Mouse (Mus musculus) heart, embryonic 14.5 days (tissue): ENCODE measurements around the gene Spred1. TPM values are rescaled to one million over a fixed set of nuclear protein-coding genes. Genes with fewer than 3 reads are reported as not detected.

Experiments
- ATAC-seq: fragments of 200-750 bp; cut with Nextera tagmentation; 2 replicates; pipeline ENCODE4 v1.8.0; 2017; ENCODE audit warnings: low read depth, moderate TSS enrichment; ENCODE audit not compliant: insufficient number of reproducible peaks, insufficient read depth, low FRiP score
- H3K27ac ChIP-seq, 2 experiments: fragments of 200-500 bp in 1 of 2; fragments of 300-500 bp in 1 of 2; sonication (generic) in 1 of 2; replicated peaks in 1 of 2; 2 replicates each; pipeline ENCODE4 v1.5.1; 2012 to 2014; ENCODE audit warnings: low read depth in 2 of 2, low read length in 2 of 2, control low read depth in 1 of 2, mild to moderate bottlenecking in 1 of 2, mixed read lengths in 1 of 2; ENCODE audit not compliant: control insufficient read depth in 1 of 2, insufficient read depth in 1 of 2
- H3K27me3 ChIP-seq: fragments of 300-500 bp; sonication (generic); 2 replicates; pipeline ENCODE4 v1.6.1; 2014; ENCODE audit warnings: mild to moderate bottlenecking, low read length, control low read depth; ENCODE audit not compliant: control insufficient read depth, insufficient read depth
- H3K36me3 ChIP-seq: fragments of 300-500 bp; sonication (generic); 2 replicates; pipeline ENCODE4 v1.6.1; 2014; ENCODE audit warnings: mild to moderate bottlenecking, control low read depth, low read length, mixed read lengths; ENCODE audit not compliant: control insufficient read depth, insufficient read depth
- H3K4me1 ChIP-seq, 2 experiments: fragments of 200-500 bp in 1 of 2; fragments of 300-500 bp in 1 of 2; sonication (generic) in 1 of 2; 2 replicates each; pipeline ENCODE4 v1.6.1; 2012 to 2014; ENCODE audit warnings: low read length in 2 of 2, control low read depth in 1 of 2, mixed read lengths in 1 of 2; ENCODE audit not compliant: control insufficient read depth in 2 of 2, insufficient read depth in 2 of 2
- H3K4me2 ChIP-seq: fragments of 300-500 bp; sonication (generic); 2 replicates; pipeline ENCODE4 v1.6.1; 2014; ENCODE audit warnings: mild to moderate bottlenecking, low read length
- H3K4me3 ChIP-seq, 2 experiments: fragments of 200-500 bp in 1 of 2; fragments of 300-500 bp in 1 of 2; sonication (generic) in 1 of 2; 2 replicates each; pipeline ENCODE4 v1.5.1; 2012 to 2014; ENCODE audit warnings: low read length in 2 of 2, mild to moderate bottlenecking in 2 of 2, control low read depth in 1 of 2, low read depth in 1 of 2, moderate library complexity in 1 of 2; ENCODE audit not compliant: control insufficient read depth in 1 of 2, insufficient read depth in 1 of 2
- H3K9ac ChIP-seq: fragments of 300-500 bp; sonication (generic); 2 replicates; pipeline ENCODE4 v1.6.1; 2014; ENCODE audit warnings: mild to moderate bottlenecking, low read length
- H3K9me3 ChIP-seq: fragments of 300-500 bp; sonication (generic); 2 replicates; pipeline ENCODE4 v1.6.1; 2016; ENCODE audit warnings: low read length, control low read depth; ENCODE audit not compliant: control insufficient read depth
- WGBS: fragments of 180-500 bp; shearing (Covaris S2); extraction: QIAGEN DNeasy Blood & Tissue Kit; methylation state at CpG from one replicate; pipeline ENCODE4 v1.1.7; 2014; 5-methylcytosine and 5-hydroxymethylcytosine counted together
- polyA plus RNA-seq: library from polyadenylated mRNA; unstranded; fragments of >200 nt; fragmentation: Nextera tagmentation; extraction: Ambion mirVana; gene quantifications from 2 replicates; pipeline ENCODE4 v1.2.1, GENCODE M21; 2014

Spred1 gene
- polyA plus RNA-seq, 1 experiment from 2014 or later: 14.8 TPM

- no peak for ATAC-seq
- H3K4me2 ChIP-seq: no peak overlapping the region
- H3K4me3 ChIP-seq: no peak overlapping the region
- no peak overlapping the region for H3K9ac ChIP-seq
- H3K36me3 ChIP-seq: no peaks in the 10 kb centered on the region
- no peaks in the 10 kb centered on the region for H3K9me3 ChIP-seq
- H3K27ac ChIP-seq: no peak overlapping the region
- 71% methylated on average over 1 of the region's 1 CpGs for WGBS
- no peaks in the 10 kb centered on the region for H3K27me3 ChIP-seq
- H3K4me1 ChIP-seq: 0 out of 4 replicates have a peak, but pooled peaks cover 0 to 11% of the 10 kb centered on the region in 2 experiments
Measured at GRCm38 (mm10) chr2:117131910-117132309, 10.7 kb downstream of the Spred1 start.

DNA sequence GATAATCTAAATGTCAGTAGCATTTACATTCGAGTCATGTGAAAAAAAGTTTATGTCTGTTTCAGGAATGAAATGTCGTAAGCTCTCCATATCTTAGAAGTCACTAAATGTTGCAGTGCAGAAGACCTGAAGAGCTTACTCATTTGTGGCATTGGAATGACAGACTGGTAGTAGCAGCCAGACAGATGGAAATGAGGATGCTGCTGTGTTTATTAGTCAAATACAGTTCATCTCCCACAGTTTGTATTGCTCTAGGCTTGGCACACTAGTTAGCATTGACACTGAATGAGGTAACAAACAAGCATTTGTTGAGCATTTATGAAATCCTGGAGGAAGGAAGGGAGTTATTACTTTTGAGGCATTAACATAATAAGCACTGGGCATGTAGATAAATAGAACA is 12.4 kb downstream of the Spred1 start:
- no peak overlapping the region for H3K4me2 ChIP-seq
- 84% methylated on average over 2 of the region's 2 CpGs for WGBS
- no peak overlapping the region for H3K9ac ChIP-seq
- H3K27me3 ChIP-seq: no peaks in the 10 kb centered on the region
- no peak for ATAC-seq
- H3K9me3 ChIP-seq: no peaks in the 10 kb centered on the region
- no peak overlapping the region for H3K27ac ChIP-seq
- 0 out of 4 replicates have a peak, but pooled peaks cover 0 to 9% of the 10 kb centered on the region in 2 experiments for H3K4me1 ChIP-seq
- H3K36me3 ChIP-seq: no peaks in the 10 kb centered on the region
- H3K4me3 ChIP-seq: no peak overlapping the region

DNA sequence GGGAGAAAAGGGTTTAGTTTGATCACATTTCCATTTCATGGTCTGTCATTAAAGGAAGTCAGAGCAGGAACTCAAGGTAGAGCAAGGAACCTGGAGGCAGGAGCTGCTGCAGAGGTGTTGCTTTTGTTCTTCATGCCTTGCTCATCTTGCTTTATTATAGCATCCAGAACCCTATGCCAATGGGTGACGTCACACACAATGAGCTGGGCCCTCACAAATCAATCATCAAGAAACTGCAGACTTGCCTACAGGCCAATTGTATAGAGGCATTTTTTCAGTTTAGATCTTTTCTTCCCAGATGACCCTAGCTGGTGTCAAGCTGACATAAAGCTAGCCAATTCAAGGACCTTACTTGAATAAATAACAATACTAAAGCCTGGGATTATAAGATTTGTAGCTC is 16.6 kb downstream of the Spred1 start:
- Histone ChIP-seq H3K36me3 (no peaks in the 10 kb centered on the region), H3K4me1 (peaks cover 0 to 21% of the 10 kb centered on the region in 2 experiments; a peak in 3 of 4 replicates), H3K9ac (no peak overlapping the region), H3K27me3 (no peaks in the 10 kb centered on the region), H3K9me3 (no peaks in the 10 kb centered on the region), H3K27ac (no peak overlapping the region), H3K4me3 (no peak overlapping the region), H3K4me2 (no peak overlapping the region)
- no peak for ATAC-seq
- 63% methylated on average over 1 of the region's 1 CpGs for WGBS

DNA sequence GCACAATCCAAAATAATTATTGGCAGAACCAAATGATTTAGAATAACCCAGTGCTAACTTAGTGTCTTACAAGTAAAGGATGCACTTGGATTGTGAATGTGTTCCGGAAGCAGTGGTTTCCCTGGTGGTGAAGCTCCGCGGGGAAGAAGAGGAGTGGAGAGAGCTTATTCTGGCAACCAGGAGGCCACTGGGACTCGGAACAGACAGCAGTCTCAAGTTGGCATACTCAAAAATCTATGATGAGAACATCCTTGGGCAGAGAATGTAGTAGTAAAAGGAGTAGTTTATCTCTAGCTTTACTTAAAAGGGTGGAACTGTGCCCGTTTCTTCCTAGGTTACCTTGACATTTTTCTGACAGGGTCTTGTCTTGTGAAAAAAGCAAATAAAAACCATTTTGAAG is 17.8 kb downstream of the Spred1 start:
- Histone ChIP-seq H3K27ac (no peak overlapping the region), H3K9me3 (no peaks in the 10 kb centered on the region), H3K36me3 (no peaks in the 10 kb centered on the region), H3K27me3 (no peaks in the 10 kb centered on the region), H3K9ac (no peak overlapping the region), H3K4me3 (no peak overlapping the region), H3K4me1 (peaks cover 0 to 22% of the 10 kb centered on the region in 2 experiments; a peak in 3 of 4 replicates), H3K4me2 (no peak overlapping the region)
- no peak for ATAC-seq
- WGBS: 77% methylated on average over 5 of the region's 5 CpGs

GRCm38 (mm10) chr2:117139977-117140376 is 18.8 kb downstream of the Spred1 start:
- no peaks in the 10 kb centered on the region for H3K9me3 ChIP-seq
- no peak for ATAC-seq
- no peak overlapping the region for H3K4me3 ChIP-seq
- H3K9ac ChIP-seq: no peak overlapping the region
- H3K4me2 ChIP-seq: no peak overlapping the region
- H3K27me3 ChIP-seq: no peaks in the 10 kb centered on the region
- 87% methylated on average over 1 of the region's 1 CpGs for WGBS
- no peak overlapping the region for H3K27ac ChIP-seq
- no peaks in the 10 kb centered on the region for H3K36me3 ChIP-seq
- peaks cover 0 to 28% of the 10 kb centered on the region in 2 experiments; a peak in 3 of 4 replicates for H3K4me1 ChIP-seq

DNA sequence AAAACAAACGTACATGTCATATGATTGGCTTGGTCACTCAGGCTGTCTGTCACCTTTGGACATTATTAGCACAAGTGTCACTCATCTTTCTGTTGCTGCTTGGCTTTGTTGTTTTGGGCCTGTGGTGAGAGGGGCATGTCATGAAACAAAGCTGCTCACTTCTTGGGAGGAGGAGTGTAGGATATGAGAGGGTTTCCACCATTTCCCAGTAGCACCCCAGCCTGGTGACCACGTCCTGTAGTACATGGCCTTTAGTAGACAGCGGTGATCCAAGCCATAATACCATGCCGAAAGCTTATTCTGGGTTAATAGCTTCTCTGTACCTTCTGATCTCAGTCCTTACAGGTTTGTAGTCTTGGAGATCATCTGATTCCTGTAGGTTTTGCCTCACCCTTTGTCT is 21.9 kb downstream of the Spred1 start:
- Histone ChIP-seq H3K9me3 (no peaks in the 10 kb centered on the region), H3K4me1 (peaks cover 0 to 21% of the 10 kb centered on the region in 2 experiments; a peak in 3 of 4 replicates), H3K27me3 (no peaks in the 10 kb centered on the region), H3K36me3 (no peaks in the 10 kb centered on the region), H3K9ac (no peak overlapping the region), H3K4me2 (no peak overlapping the region), H3K27ac (no peak overlapping the region), H3K4me3 (no peak overlapping the region)
- no peak for ATAC-seq
- WGBS: 89% methylated on average over 4 of the region's 4 CpGs

- H3K27ac ChIP-seq: no peak overlapping the region
- H3K4me2 ChIP-seq: no peak overlapping the region
- no peak overlapping the region for H3K4me3 ChIP-seq
- no peak overlapping the region for H3K9ac ChIP-seq
- 88% methylated on average over 2 of the region's 2 CpGs for WGBS
- H3K4me1 ChIP-seq: peaks cover 0 to 17% of the 10 kb centered on the region in 2 experiments; a peak in 3 of 4 replicates
- no peak for ATAC-seq
- no peaks in the 10 kb centered on the region for H3K27me3 ChIP-seq
- H3K9me3 ChIP-seq: no peaks in the 10 kb centered on the region
- no peaks in the 10 kb centered on the region for H3K36me3 ChIP-seq
Measured at GRCm38 (mm10) chr2:117146026-117146425, 24.9 kb downstream of the Spred1 start.

DNA sequence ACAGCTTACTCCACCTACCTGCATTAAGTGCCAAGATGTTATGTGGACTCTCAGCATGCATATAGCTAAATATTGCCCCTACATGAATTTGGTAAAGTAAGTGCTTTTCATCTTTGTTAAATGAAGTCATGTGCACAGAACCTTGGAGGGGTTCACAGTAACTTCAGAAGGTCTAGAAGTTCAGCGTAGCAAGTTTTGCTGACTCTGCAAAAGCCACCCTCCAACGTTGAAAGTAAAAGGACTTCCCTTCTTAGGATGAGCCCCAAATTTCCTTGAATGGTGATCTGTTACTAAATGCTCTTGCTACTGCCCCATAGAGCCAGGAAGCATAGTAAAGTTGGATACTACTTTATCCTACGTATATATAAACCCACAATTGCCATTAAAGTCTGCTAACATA is 25.4 kb downstream of the Spred1 start:
- Histone ChIP-seq H3K27me3 (no peaks in the 10 kb centered on the region), H3K27ac (no peak overlapping the region), H3K9ac (no peak overlapping the region), H3K4me1 (peaks cover 0 to 17% of the 10 kb centered on the region in 2 experiments; a peak in 3 of 4 replicates), H3K4me3 (no peak overlapping the region), H3K9me3 (no peaks in the 10 kb centered on the region), H3K4me2 (no peak overlapping the region), H3K36me3 (no peaks in the 10 kb centered on the region)
- WGBS: 81% methylated on average over 3 of the region's 3 CpGs
- no peak for ATAC-seq
